Mouse (Mus musculus) MN1 (cell line): ENCODE measurements around the gene Fbp2.
"Not testable (repeated sequence)": the region's sequence is repeated elsewhere in the genome, so short reads cannot be mapped to it uniquely, and the experiment has no call there.

Experiments used
- DNase-seq: peaks from one replicate; pipeline ENCODE4 v3.0.0-alpha.2; 2016; ENCODE audit warnings: low spot score

The Fbp2 gene

GRCm38 (mm10) chr13:62863771-62864170 is 5.5 kb upstream of the Fbp2 start:
- no peak for DNase-seq

DNA sequence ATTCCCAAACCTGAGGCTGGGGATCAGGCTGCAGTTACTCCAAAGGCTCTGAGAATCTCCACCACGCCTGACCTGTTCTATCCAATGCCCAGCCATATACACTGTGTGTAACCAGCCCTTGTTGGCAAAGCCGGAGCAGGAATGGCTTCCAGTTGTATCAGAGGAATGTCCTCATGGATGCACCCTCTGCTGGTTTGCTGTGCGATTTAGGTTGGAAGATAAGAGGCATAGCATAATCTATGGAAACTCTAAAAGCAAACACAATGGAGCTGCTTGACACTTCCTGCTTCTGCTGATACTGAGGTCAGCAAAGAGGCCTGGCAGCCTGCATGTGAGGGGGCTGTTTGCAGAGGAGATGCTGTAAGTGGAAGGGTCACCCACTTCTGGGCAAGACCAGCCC is 4.7 kb upstream of the Fbp2 start:
- DNase-seq: no peak

GRCm38 (mm10) chr13:62860068-62860467 is 1.8 kb upstream of the Fbp2 start:
- DNase-seq: no peak

DNA sequence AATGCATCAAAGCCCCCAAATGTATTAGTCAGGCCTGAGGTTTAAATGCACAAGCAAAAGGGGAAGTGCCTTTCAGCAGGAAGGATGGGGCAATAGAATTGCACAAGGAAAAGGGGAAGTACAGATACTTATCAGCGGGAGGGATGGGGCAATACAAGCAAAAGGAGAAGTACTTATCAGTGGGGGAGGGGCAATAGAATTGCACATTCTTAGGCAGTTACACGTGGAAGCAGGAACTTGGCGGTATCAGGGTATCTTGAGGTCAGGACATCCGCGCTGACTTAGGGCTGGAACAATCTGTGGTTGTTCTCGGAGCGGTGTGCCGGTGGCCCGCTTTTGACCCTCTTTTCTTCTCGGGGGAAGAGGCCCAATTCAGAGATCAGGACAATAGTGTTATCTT is 1.0 kb upstream of the Fbp2 start:
- not testable (repeated sequence) for DNase-seq

- peak; percentile 52 for DNase-seq
These were observed 1.4 kb downstream of the Fbp2 start for GRCm38 (mm10) chr13:62856850-62857249.

- peak; percentile 92 for DNase-seq
These were observed 1.9 kb downstream of the Fbp2 start for GRCm38 (mm10) chr13:62856305-62856675.

GRCm38 (mm10) chr13:62855396-62856304 is 2.6 kb downstream of the Fbp2 start:
- DNase-seq: no peak

GRCm38 (mm10) chr13:62854666-62855065 is 3.6 kb downstream of the Fbp2 start:
- DNase-seq: peak; percentile 67

DNA sequence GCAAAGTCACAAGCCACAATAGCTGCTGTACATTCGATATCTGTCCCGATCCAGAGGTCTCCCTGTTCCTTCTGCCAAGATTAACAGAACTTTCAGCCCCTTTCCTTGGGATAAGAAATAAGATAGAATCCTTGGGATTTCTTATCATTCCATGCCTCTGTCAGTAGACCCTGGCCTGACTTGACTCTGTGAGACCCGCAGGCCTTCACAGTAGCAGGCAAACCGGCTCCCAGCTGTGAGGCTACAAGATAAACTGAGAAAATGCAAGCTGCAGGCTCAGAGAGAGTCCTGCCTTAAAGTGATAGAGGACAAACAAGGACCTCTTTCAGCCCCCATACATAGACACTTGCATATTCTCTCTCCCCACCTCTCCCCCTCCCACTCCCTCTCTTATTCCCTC is 24.9 kb downstream of the Fbp2 start:
- no peak for DNase-seq

GRCm38 (mm10) chr13:62832239-62832638 is 26.0 kb downstream of the Fbp2 start:
- DNase-seq: no peak

GRCm38 (mm10) chr13:62815705-62816104 is 42.5 kb downstream of the Fbp2 start:
- not testable (repeated sequence) for DNase-seq

- no peak for DNase-seq
These were observed 45.5 kb downstream of the Fbp2 start for GRCm38 (mm10) chr13:62812713-62813112.

DNA sequence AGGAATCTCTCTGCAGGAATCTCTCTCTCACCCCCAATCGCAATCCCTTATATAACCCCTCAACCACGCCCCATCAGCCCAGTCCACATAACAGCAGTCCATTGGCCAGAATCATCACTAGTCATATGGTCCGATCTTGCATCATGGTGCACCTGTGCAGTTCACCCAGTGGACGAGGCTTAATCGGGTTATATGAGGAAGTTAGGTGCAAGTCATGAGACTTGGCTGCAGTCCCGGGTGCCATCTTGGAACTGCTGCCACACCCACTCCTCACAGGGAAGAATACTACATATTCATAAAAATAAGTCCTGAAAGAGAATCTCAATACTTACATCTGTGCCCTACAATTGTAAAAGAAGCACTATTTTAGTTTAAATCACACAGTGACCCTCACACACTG is 50.2 kb downstream of the Fbp2 start:
- not testable (repeated sequence) for DNase-seq
